Comparison of ENCODE assay signal across 9 mouse cellular contexts in the genomic region with DNA sequence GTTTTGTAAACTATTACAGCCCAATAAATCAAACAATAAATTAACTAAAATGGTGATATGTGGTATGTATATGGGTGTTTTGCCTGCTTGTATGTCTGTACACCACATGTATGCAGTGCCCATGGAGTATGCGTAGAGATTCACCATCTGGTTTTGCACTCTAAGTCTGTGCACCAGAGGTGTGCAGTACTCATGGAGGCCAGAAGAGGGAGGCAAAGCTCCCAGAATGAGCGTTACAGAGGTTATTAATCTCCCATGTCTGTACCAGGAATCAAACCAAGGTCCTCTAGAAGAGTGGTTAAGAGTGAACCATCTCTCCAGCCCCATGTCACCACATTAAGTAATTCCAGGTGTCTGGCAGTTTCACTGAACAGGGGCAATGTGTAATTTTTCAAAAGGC. TPM values are rescaled to one million over a fixed set of nuclear protein-coding genes. Genes with fewer than 3 reads are reported as not detected.
DNase-seq lines count a peak whose midpoint lies in the region; ATAC-seq lines count a peak whose summit lies in the region.
"Had no signal": no experiment of that assay in that cellular context is flagged by ENCODE, and none has a peak within 500 bp of the region (broad histone marks: within the 10 kb centered on the region; RNA-seq: fewer than 3 reads in every experiment).

No protein-coding gene starts in this region.

- H3K9ac ChIP-seq in hindbrain, embryonic 13.5 days: no peak overlapping the region
- H3K9ac ChIP-seq in neural tube, embryonic 12.5 days: no peak overlapping the region
- H3K9ac ChIP-seq in neural tube, embryonic 15.5 days (replicated peaks): no peak overlapping the region
- H3K9ac ChIP-seq: forebrain, embryonic 13.5 days had no signal

- 94% methylated on average over 2 of the region's 2 CpGs for WGBS in hindbrain, embryonic 10.5 days
- 96% methylated on average over 2 of the region's 2 CpGs for WGBS in hindbrain, embryonic 13.5 days
- WGBS in neural tube, embryonic 12.5 days: 94% methylated on average over 2 of the region's 2 CpGs
- 89% methylated on average over 2 of the region's 2 CpGs for WGBS in embryonic facial prominence, embryonic 10.5 days
- WGBS in neural tube, embryonic 15.5 days: 90% methylated on average over 2 of the region's 2 CpGs

- H3K4me1 ChIP-seq in hindbrain, embryonic 10.5 days (replicated peaks): peaks cover 21% of the 10 kb centered on the region
- peaks cover 13% of the 10 kb centered on the region for H3K4me1 ChIP-seq in hindbrain, embryonic 13.5 days (replicated peaks)
- 0 out of 2 replicates have a peak, but pooled peaks cover 7% of the 10 kb centered on the region for H3K4me1 ChIP-seq in neural tube, embryonic 12.5 days
- peaks cover 27% of the 10 kb centered on the region for H3K4me1 ChIP-seq in embryonic facial prominence, embryonic 10.5 days
- peaks cover 28% of the 10 kb centered on the region for H3K4me1 ChIP-seq in neural tube, embryonic 15.5 days

- ATAC-seq in hindbrain, embryonic 13.5 days (ENCODE audit: low FRiP score): no peak
- ATAC-seq in neural tube, embryonic 12.5 days (ENCODE audit: low FRiP score, low read depth): no peak
- no peak for ATAC-seq in neural tube, embryonic 15.5 days (ENCODE audit: low FRiP score)
- ATAC-seq: forebrain, embryonic 13.5 days had no signal

- no peak overlapping the region for H3K4me2 ChIP-seq in hindbrain, embryonic 13.5 days
- peak overlapping the region; percentile 98 for H3K4me2 ChIP-seq in neural tube, embryonic 12.5 days (replicated peaks)
- peak overlapping the region; percentile 100 for H3K4me2 ChIP-seq in neural tube, embryonic 15.5 days
- H3K4me2 ChIP-seq: forebrain, embryonic 13.5 days had no signal

- peaks cover 6% of the 10 kb centered on the region; the same call in 1 of the 2 replicates for H3K36me3 ChIP-seq in hindbrain, embryonic 10.5 days
- H3K36me3 ChIP-seq in hindbrain, embryonic 13.5 days: no peaks in the 10 kb centered on the region
- H3K36me3 ChIP-seq in neural tube, embryonic 12.5 days: no peaks in the 10 kb centered on the region
- H3K36me3 ChIP-seq in embryonic facial prominence, embryonic 10.5 days (replicated peaks): peaks cover 47% of the 10 kb centered on the region
- H3K36me3 ChIP-seq in neural tube, embryonic 15.5 days: no peaks in the 10 kb centered on the region

- H3K4me3 ChIP-seq in hindbrain, embryonic 10.5 days: peak overlapping the region; percentile 62
- no peak overlapping the region for H3K4me3 ChIP-seq in hindbrain, embryonic 13.5 days
- H3K4me3 ChIP-seq in neural tube, embryonic 12.5 days: no peak overlapping the region
- H3K4me3 ChIP-seq in embryonic facial prominence, embryonic 10.5 days: peak overlapping the region; percentile 71
- peak overlapping the region; percentile 13; the same call in 1 of the 2 replicates for H3K4me3 ChIP-seq in neural tube, embryonic 15.5 days (replicated peaks)
- H3K4me3 ChIP-seq: forebrain, embryonic 13.5 days had no signal

- DNase-seq in hindbrain, embryonic 10.5 days (ENCODE audit: low spot score): peak; percentile 21
- DNase-seq in neural tube, embryonic 10.5 days (ENCODE audit: extremely low spot score, low spot score): no peak
- no peak for DNase-seq in embryonic facial prominence, embryonic 10.5 days (ENCODE audit: low spot score)
- DNase-seq in layer of hippocampus, adult 9-10 months (ENCODE audit: low spot score): no peak

- peaks cover 25% of the 10 kb centered on the region for H3K27me3 ChIP-seq in hindbrain, embryonic 10.5 days (ENCODE audit: insufficient read depth, poor library complexity, severe bottlenecking)
- peaks cover 14% of the 10 kb centered on the region for H3K27me3 ChIP-seq in hindbrain, embryonic 13.5 days
- no peaks in the 10 kb centered on the region for H3K27me3 ChIP-seq in neural tube, embryonic 12.5 days (replicated peaks)
- H3K27me3 ChIP-seq in embryonic facial prominence, embryonic 10.5 days (replicated peaks; ENCODE audit: low read depth, poor library complexity, severe bottlenecking): peaks cover 21% of the 10 kb centered on the region
- H3K27me3 ChIP-seq in neural tube, embryonic 15.5 days (replicated peaks): no peaks in the 10 kb centered on the region

- no peak overlapping the region for H3K27ac ChIP-seq in hindbrain, embryonic 10.5 days
- H3K27ac ChIP-seq in hindbrain, embryonic 13.5 days: no peak overlapping the region
- H3K27ac ChIP-seq in neural tube, embryonic 12.5 days: no peak overlapping the region
- H3K27ac ChIP-seq in embryonic facial prominence, embryonic 10.5 days (replicated peaks): no peak overlapping the region
- H3K27ac ChIP-seq in neural tube, embryonic 15.5 days (replicated peaks): no peak overlapping the region
- H3K27ac ChIP-seq: forebrain, embryonic 13.5 days; macrophage had no signal

- H3K9me3 ChIP-seq in hindbrain, embryonic 10.5 days: peaks cover 5% of the 10 kb centered on the region; the same call in 1 of the 2 replicates
- H3K9me3 ChIP-seq in hindbrain, embryonic 13.5 days: no peaks in the 10 kb centered on the region
- 0 out of 2 replicates have a peak, but pooled peaks cover 4% of the 10 kb centered on the region for H3K9me3 ChIP-seq in neural tube, embryonic 12.5 days
- peaks cover 3% of the 10 kb centered on the region; the same call in 1 of the 2 replicates for H3K9me3 ChIP-seq in embryonic facial prominence, embryonic 10.5 days
- no peaks in the 10 kb centered on the region for H3K9me3 ChIP-seq in neural tube, embryonic 15.5 days (replicated peaks)
- H3K9me3 ChIP-seq: forebrain, embryonic 13.5 days had no signal

RNA-seq across cellular contexts. Expression of gene Frzb, which starts 3.5 kb away (rescaled TPM):
- polyA plus RNA-seq in hindbrain, embryonic 10.5 days (2016; fragmentation: Nextera tagmentation; extraction: Ambion mirVana): 30.2 and 32.7 TPM in 2 replicates
- polyA plus RNA-seq in hindbrain, embryonic 13.5 days (2015; fragmentation: Nextera tagmentation; extraction: Ambion mirVana): 19.2 and 22.8 TPM in 2 replicates
- polyA plus RNA-seq in neural tube, embryonic 12.5 days (2016; fragmentation: Nextera tagmentation; extraction: Ambion mirVana): 39.4 and 43.9 TPM in 2 replicates
- 72.0 and 74.6 TPM in 2 replicates for polyA plus RNA-seq in embryonic facial prominence, embryonic 10.5 days (2016; fragmentation: Nextera tagmentation; extraction: Ambion mirVana)
- polyA plus RNA-seq in neural tube, embryonic 15.5 days (2015; fragmentation: Nextera tagmentation; extraction: Ambion mirVana): 40.3 and 44.0 TPM in 2 replicates
- polyA plus RNA-seq: macrophage had no signal

Comparison
In these comparisons a context has a peak if more than half of its experiments do, and no peak if none do; other contexts are left out.
1. H3K4me3 ChIP-seq: peak in hindbrain, embryonic 10.5 days (single experiment), embryonic facial prominence, embryonic 10.5 days (single experiment) and neural tube, embryonic 15.5 days (single experiment); none in hindbrain, embryonic 13.5 days (single experiment) and neural tube, embryonic 12.5 days (single experiment).